Mouse (Mus musculus) lung, adult 2 months (tissue): ENCODE data around the gene Pclo.

Experiments
- CTCF ChIP-seq: fragments of 200-500 bp; IDR thresholded peaks from 2 replicates; pipeline ENCODE4 v1.5.1; 2011; ENCODE audit warnings: mild to moderate bottlenecking, low read length, control low read depth; ENCODE audit not compliant: insufficient read depth
- POLR2A ChIP-seq: fragments of 200-500 bp; IDR thresholded peaks from 2 replicates; pipeline ENCODE4 v1.6.1; 2011; ENCODE audit warnings: low read depth, mild to moderate bottlenecking, control low read depth, low read length, borderline replicate concordance; ENCODE audit errors: extremely low read depth

GRCm38 (mm10) chr5:14539961-14540627, 25.4 kb downstream of the Pclo start:
- TF ChIP-seq POLR2A, result no peak
- TF ChIP-seq CTCF, result no peak
